Mouse (Mus musculus) right cerebral cortex, postnatal 14 days (tissue): ENCODE results near the gene Bpifc.

Experiments used
- DNase-seq: peaks from one replicate; pipeline ENCODE4 v3.0.0; 2022

Gene Bpifc

GRCm38 (mm10) chr10:85948483-85949196 lies 63.1 kb downstream of the Bpifc start:
- no peak for DNase-seq

- DNase-seq, result no peak
These were observed 75.3 kb downstream of the Bpifc start for GRCm38 (mm10) chr10:85936280-85936965.

DNA sequence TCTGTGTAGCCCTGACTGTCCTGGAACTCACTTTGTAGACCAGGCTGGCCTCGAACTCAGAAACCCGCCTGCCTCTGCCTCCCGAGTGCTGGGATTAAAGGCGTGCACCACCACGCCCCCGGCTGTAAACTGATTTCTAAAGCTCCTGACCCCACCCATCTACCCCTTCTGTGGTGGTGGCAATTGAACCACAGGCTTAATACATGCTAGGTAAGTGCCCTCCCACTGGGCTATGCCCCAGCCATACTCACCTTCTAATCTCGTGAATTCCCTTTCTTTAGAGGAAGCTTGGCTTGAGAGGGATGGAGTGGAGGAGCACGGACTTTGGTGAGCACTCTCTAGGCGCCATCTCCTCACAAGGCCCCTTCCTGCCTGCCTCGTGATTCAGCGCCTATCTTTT lies 81.7 kb downstream of the Bpifc start:
- DNase-seq, result no peak

GRCm38 (mm10) chr10:85929208-85929591 lies 82.5 kb downstream of the Bpifc start:
- no peak for DNase-seq

DNA sequence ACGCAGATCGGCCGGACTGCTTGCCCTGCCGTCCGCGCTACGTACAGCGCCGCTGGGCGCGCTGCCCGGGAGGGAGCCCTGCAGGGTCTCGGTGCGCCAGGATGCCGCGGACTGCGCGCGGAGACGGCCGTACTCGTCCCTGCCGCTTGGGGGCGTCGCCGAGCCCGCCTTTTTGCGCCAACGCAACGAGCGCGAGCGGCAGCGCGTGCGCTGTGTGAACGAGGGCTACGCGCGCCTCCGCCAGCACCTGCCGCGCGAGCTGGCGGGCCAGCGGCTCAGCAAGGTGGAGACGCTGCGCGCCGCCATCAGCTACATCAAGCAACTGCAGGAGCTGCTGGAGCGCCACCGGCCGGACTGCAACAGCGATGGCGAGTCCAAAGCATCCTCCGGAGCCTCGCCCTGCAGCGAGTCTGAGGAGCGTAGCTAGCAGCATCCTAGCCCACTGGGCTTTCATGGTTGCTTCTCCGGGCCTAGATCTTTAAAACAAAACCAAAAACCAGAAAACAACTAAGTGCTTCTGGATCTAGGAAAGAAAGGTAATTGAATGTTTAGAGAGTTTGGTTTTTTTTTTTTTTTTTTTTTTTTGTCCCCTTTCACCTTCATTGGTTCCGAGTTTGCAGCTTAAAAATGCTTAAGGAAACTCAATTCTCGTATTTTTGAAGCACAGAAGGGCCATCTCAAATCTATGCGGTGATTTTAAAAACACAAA lies 83.0 kb downstream of the Bpifc start:
- peak; percentile 68 for DNase-seq

GRCm38 (mm10) chr10:85927676-85928445 lies 83.8 kb downstream of the Bpifc start, which contains the start of gene Ascl4:
TSS of gene Ascl4 (plus strand) at chr10:85927681.
- no peak for DNase-seq

DNA sequence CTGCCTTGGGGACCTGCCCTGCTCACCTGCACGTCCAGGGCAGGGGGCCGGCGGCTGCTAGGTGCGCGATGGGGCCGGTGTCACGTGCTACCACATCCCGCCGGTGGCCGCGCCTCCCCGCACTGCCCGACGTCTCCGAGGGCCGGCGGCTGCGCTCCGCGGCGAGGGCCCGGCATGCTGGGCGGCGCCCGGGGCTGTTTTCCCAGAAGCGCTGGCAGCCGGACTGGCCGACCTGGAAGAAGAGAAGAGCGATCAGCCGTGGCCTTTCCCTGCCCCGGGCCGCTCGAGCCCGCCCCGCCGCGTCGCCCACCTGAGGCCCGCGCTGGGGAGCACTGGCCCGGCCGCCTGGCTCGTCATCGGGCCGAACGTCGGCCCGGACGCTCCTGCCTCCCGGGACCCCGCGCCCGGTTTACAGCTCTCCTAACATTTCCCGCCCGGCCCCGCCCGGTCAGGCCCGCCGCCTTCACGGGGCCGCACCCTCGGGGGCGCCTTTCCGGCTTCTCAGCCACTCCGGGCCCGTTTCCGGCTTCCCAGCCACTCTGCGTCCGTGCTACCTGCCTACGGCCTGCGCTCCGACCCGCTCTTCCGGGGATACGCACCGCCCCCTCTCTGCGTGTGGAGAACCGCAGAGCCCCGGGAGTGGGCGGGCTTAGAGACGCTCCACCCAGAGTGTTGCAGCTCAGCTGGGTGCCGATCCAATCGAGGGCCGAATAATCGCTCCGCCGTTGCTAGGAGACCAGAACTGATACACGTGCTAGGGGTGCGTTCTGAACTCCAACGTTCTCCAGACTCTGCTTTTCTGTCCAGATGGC lies 95.0 kb downstream of the Bpifc start, which contains the start of gene Prdm4:
Prdm4 (minus strand) TSS at position 645 of the 812 bp plus-strand sequence.
- peak; percentile 97 for DNase-seq
